In genomic region chr7:96749753-96750152, GRCm38 (mm10) we compare ENCODE assay signal across 14 mouse cellular contexts.
DNase-seq lines count a peak whose midpoint lies in the region; ATAC-seq lines count a peak whose summit lies in the region.
"Had no signal": no experiment of that assay in that cellular context is flagged by ENCODE, and none has a peak within 500 bp of the region (broad histone marks: within the 10 kb centered on the region; RNA-seq: fewer than 3 reads in every experiment).

No protein-coding gene starts in this region.

- H3K9me3 ChIP-seq in forebrain, embryonic 15.5 days, result no peaks in the 10 kb centered on the region
- no peaks in the 10 kb centered on the region for H3K9me3 ChIP-seq in forebrain, embryonic 12.5 days
- H3K9me3 ChIP-seq in kidney, embryonic 15.5 days (replicated peaks), result no peaks in the 10 kb centered on the region
- H3K9me3 ChIP-seq in limb, embryonic 12.5 days, result no peaks in the 10 kb centered on the region
- H3K9me3 ChIP-seq: forebrain, embryonic 13.5 days; liver, embryonic 13.5 days; midbrain, embryonic 12.5 days had no signal

- H3K36me3 ChIP-seq in forebrain, embryonic 15.5 days, result no peaks in the 10 kb centered on the region
- H3K36me3 ChIP-seq in forebrain, embryonic 12.5 days (replicated peaks), result no peaks in the 10 kb centered on the region
- no peaks in the 10 kb centered on the region for H3K36me3 ChIP-seq in kidney, embryonic 15.5 days
- no peaks in the 10 kb centered on the region for H3K36me3 ChIP-seq in limb, embryonic 12.5 days
- H3K36me3 ChIP-seq: liver, embryonic 13.5 days; midbrain, embryonic 12.5 days had no signal

- H3K4me2 ChIP-seq in forebrain, embryonic 15.5 days (replicated peaks), result no peak overlapping the region
- no peak overlapping the region for H3K4me2 ChIP-seq in forebrain, embryonic 12.5 days
- no peak overlapping the region for H3K4me2 ChIP-seq in kidney, embryonic 15.5 days
- H3K4me2 ChIP-seq in limb, embryonic 12.5 days, result no peak overlapping the region
- H3K4me2 ChIP-seq: forebrain, embryonic 13.5 days; liver, embryonic 13.5 days; midbrain, embryonic 12.5 days had no signal

- peaks cover 33% of the 10 kb centered on the region for H3K4me1 ChIP-seq in forebrain, embryonic 15.5 days
- H3K4me1 ChIP-seq in forebrain, embryonic 12.5 days, result peaks cover 27% of the 10 kb centered on the region
- H3K4me1 ChIP-seq in kidney, embryonic 15.5 days, result peaks cover 50% of the 10 kb centered on the region
- H3K4me1 ChIP-seq in limb, embryonic 12.5 days (replicated peaks), result peaks cover 60% of the 10 kb centered on the region
- H3K4me1 ChIP-seq: liver, embryonic 13.5 days had no signal

- no peaks in the 10 kb centered on the region for H3K27me3 ChIP-seq in forebrain, embryonic 15.5 days
- H3K27me3 ChIP-seq in forebrain, embryonic 12.5 days, result peaks cover 4% of the 10 kb centered on the region; the same call in 1 of the 2 replicates
- no peaks in the 10 kb centered on the region for H3K27me3 ChIP-seq in kidney, embryonic 15.5 days
- no peaks in the 10 kb centered on the region for H3K27me3 ChIP-seq in limb, embryonic 12.5 days
- H3K27me3 ChIP-seq: forebrain, embryonic 13.5 days; liver, embryonic 13.5 days had no signal

- ATAC-seq in forebrain, embryonic 15.5 days (replicated peaks), result no peak
- ATAC-seq in forebrain, embryonic 12.5 days (ENCODE audit: low FRiP score), result no peak
- no peak for ATAC-seq in kidney, embryonic 15.5 days (replicated peaks; ENCODE audit: low FRiP score)
- no peak for ATAC-seq in limb, embryonic 12.5 days (ENCODE audit: insufficient number of reproducible peaks, insufficient read depth, low FRiP score, low TSS enrichment, low read depth)
- ATAC-seq: forebrain, embryonic 13.5 days had no signal

- no peak overlapping the region for H3K9ac ChIP-seq in forebrain, embryonic 15.5 days (replicated peaks)
- H3K9ac ChIP-seq in forebrain, embryonic 12.5 days, result no peak overlapping the region
- H3K9ac ChIP-seq in kidney, embryonic 15.5 days, result no peak overlapping the region
- H3K9ac ChIP-seq in limb, embryonic 12.5 days (replicated peaks), result no peak overlapping the region
- H3K9ac ChIP-seq: forebrain, embryonic 13.5 days; liver, embryonic 13.5 days; midbrain, embryonic 12.5 days had no signal

- H3K27ac ChIP-seq in forebrain, embryonic 15.5 days (replicated peaks), result peak overlapping the region; percentile 29; the same call in 1 of the 2 replicates
- H3K27ac ChIP-seq in forebrain, embryonic 12.5 days, result no peak overlapping the region
- H3K27ac ChIP-seq in kidney, embryonic 15.5 days, result peak overlapping the region; percentile 42; the same call in 1 of the 2 replicates
- H3K27ac ChIP-seq in limb, embryonic 12.5 days, result 0 out of 2 replicates have a peak overlapping the region, but pooled peaks have one; percentile 29
- H3K27ac ChIP-seq: forebrain, embryonic 13.5 days; liver, embryonic 13.5 days; midbrain, embryonic 12.5 days had no signal

- H3K4me3 ChIP-seq in forebrain, embryonic 15.5 days, result no peak overlapping the region
- no peak overlapping the region for H3K4me3 ChIP-seq in forebrain, embryonic 12.5 days (replicated peaks)
- H3K4me3 ChIP-seq in kidney, embryonic 15.5 days (replicated peaks), result no peak overlapping the region
- H3K4me3 ChIP-seq in limb, embryonic 12.5 days (replicated peaks), result no peak overlapping the region
- H3K4me3 ChIP-seq: forebrain, embryonic 13.5 days; liver, embryonic 13.5 days; midbrain, embryonic 12.5 days had no signal

- no peak for DNase-seq in kidney, postnatal 36 days
- peak; percentile 79 for DNase-seq in embryo, embryonic 10.5 days (ENCODE audit: low spot score)
- DNase-seq in cerebellum, adult 9-11 months, result no peak
- DNase-seq in left cerebral cortex, adult 8-10 months (ENCODE audit: low spot score in 2 of 2), result no peak
- DNase-seq: kidney, postnatal 14 days; liver, embryonic 13.5 days; retina, postnatal 1 day; thymus, adult 18-20 months had no signal

- WGBS in forebrain, embryonic 15.5 days, result 79% methylated on average over 8 of the region's 8 CpGs
- 85% methylated on average over 8 of the region's 8 CpGs for whole genome bisulfite sequencing in forebrain, embryonic 12.5 days
- 36% methylated on average over 8 of the region's 8 CpGs for WGBS in kidney, embryonic 15.5 days
- WGBS in limb, embryonic 12.5 days, result 12% methylated on average over 8 of the region's 8 CpGs
